Mouse (Mus musculus) heart, postnatal 0 days (tissue): ENCODE results near the gene Nav2. TPM values are rescaled to one million over a fixed set of nuclear protein-coding genes. Genes with fewer than 3 reads are reported as not detected.

ENCODE experiments used
- ATAC-seq: fragments of 200-750 bp; cut with Nextera tagmentation; 2 replicates; pipeline ENCODE4 v1.8.0; 2017; ENCODE audit warnings: low read depth, moderate number of reproducible peaks, moderate library complexity; ENCODE audit not compliant: insufficient read depth
- DNase-seq: peaks from one replicate; pipeline ENCODE4 v3.0.0-alpha.2; 2016; ENCODE audit warnings: low spot score
- H3K27ac ChIP-seq: fragments of 300-500 bp; sonication (generic); 2 replicates; pipeline ENCODE4 v1.5.1; 2014; ENCODE audit warnings: low read depth, mild to moderate bottlenecking
- H3K27me3 ChIP-seq: fragments of 300-500 bp; sonication (generic); 2 replicates; pipeline ENCODE4 v1.6.1; 2014; ENCODE audit warnings: low read length, mixed read lengths; ENCODE audit not compliant: control insufficient read depth, insufficient read depth
- H3K36me3 ChIP-seq: fragments of 300-500 bp; sonication (generic); replicated peaks from 2 replicates; pipeline ENCODE4 v1.6.1; 2014; ENCODE audit warnings: low read length, mixed read lengths; ENCODE audit not compliant: control insufficient read depth, insufficient read depth
- H3K4me1 ChIP-seq: fragments of 300-500 bp; sonication (generic); 2 replicates; pipeline ENCODE4 v1.6.1; 2014; ENCODE audit warnings: antibody characterized with exemption; ENCODE audit not compliant: control insufficient read depth, insufficient read depth
- H3K4me2 ChIP-seq: fragments of 300-500 bp; sonication (generic); 2 replicates; pipeline ENCODE4 v1.6.1; 2014; ENCODE audit warnings: low read depth, mild to moderate bottlenecking, low read length, moderate library complexity
- H3K4me3 ChIP-seq: fragments of 300-500 bp; sonication (generic); 2 replicates; pipeline ENCODE4 v1.5.1; 2014; ENCODE audit warnings: low read depth, low read length
- H3K9ac ChIP-seq: fragments of 300-500 bp; sonication (generic); replicated peaks from 2 replicates; pipeline ENCODE4 v1.6.1; 2014; ENCODE audit warnings: low read depth, low read length, mixed read lengths
- H3K9me3 ChIP-seq: fragments of 300-500 bp; sonication (generic); replicated peaks from 2 replicates; pipeline ENCODE4 v1.6.1; 2016; ENCODE audit warnings: low read length; ENCODE audit not compliant: control insufficient read depth
- CTCF ChIP-seq: IDR thresholded peaks from 2 replicates; pipeline ENCODE4 v1.5.1; 2016; ENCODE audit warnings: antibody characterized with exemption, control low read depth, low read depth
- EP300 ChIP-seq: IDR thresholded peaks from 2 replicates; pipeline ENCODE4 v1.6.1; 2016; ENCODE audit warnings: antibody characterized with exemption, low read depth
- WGBS: fragments of 180-500 bp; shearing (Covaris S2); extraction: QIAGEN DNeasy Blood & Tissue Kit; methylation state at CpG from one replicate; pipeline ENCODE4 v1.1.7; 2014; 5-methylcytosine and 5-hydroxymethylcytosine counted together
- polyA plus RNA-seq: library from polyadenylated mRNA; unstranded; fragments of >200 nt; fragmentation: Nextera tagmentation; extraction: Ambion mirVana; gene quantifications from 2 replicates; pipeline ENCODE4 v1.2.1, GENCODE M21; 2015
- total RNA-seq: library from RNA; depleted of rRNA; stranded (reverse); fragments of >200 nt; gene quantifications from 2 replicates; pipeline ENCODE4 v1.2.3, GENCODE M21; 2014; ENCODE audit warnings: low replicate concordance

The Nav2 gene
- total and polyA plus RNA-seq, 2 experiments from 2014 or later: 22.8 to 77.9 TPM

- no peak overlapping the region for H3K9ac ChIP-seq
- no peaks in the 10 kb centered on the region for H3K27me3 ChIP-seq
- H3K4me3 ChIP-seq: no peak overlapping the region
- H3K27ac ChIP-seq: no peak overlapping the region
- 89% methylated on average over 9 of the region's 9 CpGs for WGBS
- no peak overlapping the region for H3K4me2 ChIP-seq
- no peaks in the 10 kb centered on the region for H3K9me3 ChIP-seq
- TF ChIP-seq EP300: no peak
- no peak for TF ChIP-seq CTCF
- peaks cover 2% of the 10 kb centered on the region; the same call in 1 of the 2 replicates for H3K4me1 ChIP-seq
- DNase-seq (no peak), ATAC-seq (no peak)
- peaks cover 24% of the 10 kb centered on the region for H3K36me3 ChIP-seq
Measured at GRCm38 (mm10) chr7:49407688-49408087, 499.2 kb downstream of the Nav2 start.

- no peak for TF ChIP-seq EP300
- no peak for TF ChIP-seq CTCF
Measured at GRCm38 (mm10) chr7:49408625-49409024, 500.1 kb downstream of the Nav2 start.

DNA sequence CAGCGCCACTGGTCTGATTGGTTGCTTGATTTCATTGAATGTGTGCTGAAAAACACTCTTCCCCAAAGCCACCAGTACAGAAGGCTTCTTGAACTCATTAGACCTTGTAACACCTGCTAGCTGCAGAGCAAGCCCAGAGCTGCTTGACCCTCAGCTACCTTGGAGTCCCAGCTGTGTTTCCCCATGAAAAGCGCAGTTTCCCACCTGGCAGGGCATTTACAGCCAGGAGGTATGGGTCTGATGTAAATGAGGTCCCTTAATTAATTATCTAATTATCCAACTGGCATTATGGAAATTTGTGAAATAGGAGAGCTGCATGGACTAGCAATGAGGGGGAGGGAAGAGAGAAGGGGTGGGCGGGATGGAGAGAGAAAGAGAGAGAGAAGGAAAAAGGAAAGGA lies 500.7 kb downstream of the Nav2 start:
- Histone ChIP-seq H3K9ac (no peak overlapping the region), H3K9me3 (no peaks in the 10 kb centered on the region), H3K4me1 (no peaks in the 10 kb centered on the region), H3K4me2 (no peak overlapping the region), H3K4me3 (no peak overlapping the region), H3K27ac (no peak overlapping the region), H3K36me3 (peaks cover 34% of the 10 kb centered on the region), H3K27me3 (no peaks in the 10 kb centered on the region)
- DNase-seq (no peak), ATAC-seq (no peak)
- TF ChIP-seq CTCF (no peak), EP300 (no peak)
- 95% methylated on average over 3 of the region's 3 CpGs for WGBS

More at GRCm38 (mm10) chr7:49408625-49409024, 500.1 kb downstream of the Nav2 start:
- Histone ChIP-seq H3K4me3 (no peak overlapping the region), H3K36me3 (peaks cover 27% of the 10 kb centered on the region), H3K9ac (no peak overlapping the region), H3K4me1 (no peaks in the 10 kb centered on the region), H3K27me3 (no peaks in the 10 kb centered on the region), H3K9me3 (no peaks in the 10 kb centered on the region), H3K4me2 (no peak overlapping the region), H3K27ac (no peak overlapping the region)
- ATAC-seq (no peak), DNase-seq (no peak)
- 88% methylated on average over 7 of the region's 7 CpGs for WGBS

DNA sequence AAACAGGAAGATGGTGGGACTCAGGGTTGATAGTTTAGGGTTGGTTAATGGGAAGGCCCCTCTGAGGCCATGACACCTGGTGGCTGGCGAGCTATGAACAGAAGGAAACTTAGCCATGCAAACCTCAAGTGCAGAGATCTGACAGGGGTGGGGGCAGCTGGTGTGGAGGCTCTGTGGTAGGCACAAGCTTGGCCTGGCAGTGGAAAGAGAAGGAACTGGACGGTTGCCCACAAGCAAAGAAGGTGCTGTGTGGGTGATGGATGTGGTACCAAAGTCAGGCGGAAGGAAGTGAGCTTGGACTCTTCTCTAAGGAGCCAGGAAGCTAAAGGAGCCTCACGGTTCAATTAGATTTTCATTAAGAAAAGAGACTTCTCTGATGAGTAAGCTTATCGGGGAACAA lies 501.7 kb downstream of the Nav2 start:
- no peak overlapping the region for H3K27ac ChIP-seq
- H3K9me3 ChIP-seq: no peaks in the 10 kb centered on the region
- no peak overlapping the region for H3K9ac ChIP-seq
- peaks cover 36% of the 10 kb centered on the region for H3K36me3 ChIP-seq
- WGBS: 80% methylated on average over 5 of the region's 5 CpGs
- DNase-seq (no peak), ATAC-seq (no peak)
- no peaks in the 10 kb centered on the region for H3K4me1 ChIP-seq
- H3K27me3 ChIP-seq: no peaks in the 10 kb centered on the region
- TF ChIP-seq CTCF (no peak), EP300 (no peak)
- H3K4me2 ChIP-seq: no peak overlapping the region
- H3K4me3 ChIP-seq: no peak overlapping the region

DNA sequence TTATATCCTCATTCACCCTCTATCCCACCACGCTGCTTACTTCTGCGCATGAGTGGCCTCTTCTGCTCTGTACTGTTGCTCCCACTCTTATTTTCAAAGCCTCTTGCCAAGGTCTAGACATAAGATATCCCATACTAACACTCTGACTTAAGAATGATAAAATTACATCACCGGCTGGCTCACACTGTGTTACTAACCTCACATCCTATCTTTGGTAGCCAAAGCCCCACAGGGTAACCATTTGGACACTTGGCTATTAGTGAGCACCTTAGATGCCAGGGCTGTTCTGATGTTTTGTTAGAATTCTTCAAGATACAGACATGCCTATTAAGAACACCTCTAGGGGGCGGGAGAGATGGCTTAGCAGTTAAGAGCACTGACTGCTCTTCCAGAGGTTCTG lies 502.4 kb downstream of the Nav2 start:
- H3K4me1 ChIP-seq: no peaks in the 10 kb centered on the region
- H3K9me3 ChIP-seq: no peaks in the 10 kb centered on the region
- DNase-seq (no peak), ATAC-seq (no peak)
- H3K9ac ChIP-seq: no peak overlapping the region
- no peak overlapping the region for H3K27ac ChIP-seq
- 88% methylated on average over 4 of the region's 4 CpGs for WGBS
- TF ChIP-seq EP300: no peak
- TF ChIP-seq CTCF: no peak
- no peak overlapping the region for H3K4me2 ChIP-seq
- H3K27me3 ChIP-seq: no peaks in the 10 kb centered on the region
- H3K36me3 ChIP-seq: peaks cover 42% of the 10 kb centered on the region
- no peak overlapping the region for H3K4me3 ChIP-seq

- no peak for ATAC-seq
- TF ChIP-seq EP300 (no peak), CTCF (no peak)
- no peak overlapping the region for H3K27ac ChIP-seq
Measured at GRCm38 (mm10) chr7:49411803-49412202, 503.3 kb downstream of the Nav2 start.

More at GRCm38 (mm10) chr7:49411803-49412202, 503.3 kb downstream of the Nav2 start:
- Histone ChIP-seq H3K36me3 (peaks cover 42% of the 10 kb centered on the region), H3K9me3 (no peaks in the 10 kb centered on the region), H3K4me1 (no peaks in the 10 kb centered on the region), H3K9ac (no peak overlapping the region), H3K27me3 (no peaks in the 10 kb centered on the region), H3K4me2 (no peak overlapping the region), H3K4me3 (no peak overlapping the region)
- 89% methylated on average over 9 of the region's 9 CpGs for WGBS
- DNase-seq: no peak
